Mouse (Mus musculus): Measurements from ENCODE around the gene Ipo11.

- TF ChIP-seq CTCF (IDR thresholded peaks at IDR 0.05; ENCODE audit: low read depth) (no peak), EP300 (IDR thresholded peaks at IDR 0.05; ENCODE audit: low read depth) (no peak)
Measured at GRCm38 (mm10) chr13:106960557-106960956, 23.8 kb upstream of the Ipo11 start.
